Mouse (Mus musculus) forebrain, embryonic 13.5 days (tissue): ENCODE results near the gene Scube3. TPM values are rescaled to one million over a fixed set of nuclear protein-coding genes. Genes with fewer than 3 reads are reported as not detected.

Source experiments
- ATAC-seq: fragments of 200-750 bp; cut with Nextera tagmentation; 2 replicates; pipeline ENCODE4 v1.8.0; 2017
- H3K27ac ChIP-seq: fragments of 300-500 bp; sonication (generic); 2 replicates; pipeline ENCODE4 v1.5.1; 2015; ENCODE audit warnings: inconsistent platforms, mild to moderate bottlenecking, moderate library complexity
- H3K27me3 ChIP-seq: fragments of 300-500 bp; sonication (generic); 2 replicates; pipeline ENCODE4 v1.6.1; 2015; ENCODE audit warnings: mild to moderate bottlenecking, inconsistent platforms
- H3K36me3 ChIP-seq: fragments of 300-500 bp; sonication (generic); 2 replicates; pipeline ENCODE4 v1.6.1; 2015; ENCODE audit warnings: mild to moderate bottlenecking, inconsistent platforms; ENCODE audit not compliant: poor library complexity, severe bottlenecking
- H3K4me1 ChIP-seq: fragments of 300-500 bp; sonication (generic); 2 replicates; pipeline ENCODE4 v1.6.1; 2015; ENCODE audit warnings: inconsistent platforms
- H3K4me2 ChIP-seq: fragments of 300-500 bp; sonication (generic); 2 replicates; pipeline ENCODE4 v1.6.1; 2015; ENCODE audit warnings: inconsistent platforms, mild to moderate bottlenecking, moderate library complexity
- H3K4me3 ChIP-seq: fragments of 300-500 bp; sonication (generic); 2 replicates; pipeline ENCODE4 v1.5.1; 2015; ENCODE audit warnings: mild to moderate bottlenecking, inconsistent platforms
- H3K9ac ChIP-seq: fragments of 300-500 bp; sonication (generic); 2 replicates; pipeline ENCODE4 v1.6.1; 2015; ENCODE audit warnings: mild to moderate bottlenecking, inconsistent platforms
- H3K9me3 ChIP-seq: fragments of 300-500 bp; sonication (generic); replicated peaks from 2 replicates; pipeline ENCODE4 v1.6.1; 2016; ENCODE audit warnings: inconsistent platforms
- WGBS: fragments of 180-500 bp; shearing (Covaris S2); methylation state at CpG from one replicate; pipeline ENCODE4 v1.1.7; 2015; 5-methylcytosine and 5-hydroxymethylcytosine counted together
- polyA plus RNA-seq: library from polyadenylated mRNA; unstranded; fragments of >200 nt; fragmentation: Nextera tagmentation; extraction: Ambion mirVana; gene quantifications from 2 replicates; pipeline ENCODE4 v1.2.1, GENCODE M21; 2015

Gene Scube3
- polyA plus RNA-seq, 1 experiment from 2014 or later: 2.9 TPM

GRCm38 (mm10) chr17:28136266-28136665, 5.7 kb upstream of the Scube3 start:
- WGBS: 56% methylated on average over 5 of the region's 5 CpGs
- no peaks in the 10 kb centered on the region for H3K36me3 ChIP-seq
- no peak overlapping the region for H3K4me2 ChIP-seq
- H3K27ac ChIP-seq: no peak overlapping the region
- H3K4me1 ChIP-seq: peaks cover 23% of the 10 kb centered on the region
- H3K4me3 ChIP-seq: no peak overlapping the region
- ATAC-seq: no peak
- no peak overlapping the region for H3K9ac ChIP-seq
- peaks cover 10% of the 10 kb centered on the region for H3K27me3 ChIP-seq
- H3K9me3 ChIP-seq: no peaks in the 10 kb centered on the region

DNA sequence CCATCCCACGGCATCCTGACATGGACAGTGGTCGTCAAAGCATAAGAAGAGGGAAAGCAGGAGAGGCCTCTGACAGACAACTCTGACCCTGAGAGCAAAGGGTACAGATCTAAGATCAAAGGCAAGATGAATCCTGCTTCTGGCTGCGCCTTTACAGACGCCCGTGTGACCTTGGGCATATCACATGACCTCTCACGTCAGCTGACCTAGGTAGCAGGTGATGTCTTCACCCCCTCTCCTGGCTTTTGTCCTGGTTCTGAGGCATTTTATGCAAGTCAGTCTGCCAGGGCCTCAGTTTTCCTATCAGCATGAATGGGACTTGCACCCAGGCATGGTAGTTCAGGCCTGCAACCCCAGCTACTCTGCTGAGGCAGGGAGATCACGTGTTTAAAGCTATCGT, 3.9 kb upstream of the Scube3 start:
- ATAC-seq: no peak
- 88% methylated on average over 8 of the region's 8 CpGs for WGBS

GRCm38 (mm10) chr17:28138685-28139084, 3.3 kb upstream of the Scube3 start:
- WGBS: 78% methylated on average over 9 of the region's 9 CpGs
- Histone ChIP-seq H3K9ac (no peak overlapping the region), H3K27me3 (peaks cover 13% of the 10 kb centered on the region), H3K4me3 (no peak overlapping the region), H3K4me1 (peaks cover 35% of the 10 kb centered on the region), H3K9me3 (no peaks in the 10 kb centered on the region), H3K27ac (no peak overlapping the region), H3K4me2 (no peak overlapping the region), H3K36me3 (no peaks in the 10 kb centered on the region)
- ATAC-seq: no peak

More for the DNA sequence above, 3.9 kb upstream of the Scube3 start:
- no peak overlapping the region for H3K4me2 ChIP-seq
- H3K9me3 ChIP-seq: no peaks in the 10 kb centered on the region
- H3K27ac ChIP-seq: no peak overlapping the region
- H3K4me1 ChIP-seq: peaks cover 33% of the 10 kb centered on the region
- H3K27me3 ChIP-seq: peaks cover 10% of the 10 kb centered on the region
- H3K4me3 ChIP-seq: no peak overlapping the region
- H3K9ac ChIP-seq: no peak overlapping the region
- no peaks in the 10 kb centered on the region for H3K36me3 ChIP-seq

DNA sequence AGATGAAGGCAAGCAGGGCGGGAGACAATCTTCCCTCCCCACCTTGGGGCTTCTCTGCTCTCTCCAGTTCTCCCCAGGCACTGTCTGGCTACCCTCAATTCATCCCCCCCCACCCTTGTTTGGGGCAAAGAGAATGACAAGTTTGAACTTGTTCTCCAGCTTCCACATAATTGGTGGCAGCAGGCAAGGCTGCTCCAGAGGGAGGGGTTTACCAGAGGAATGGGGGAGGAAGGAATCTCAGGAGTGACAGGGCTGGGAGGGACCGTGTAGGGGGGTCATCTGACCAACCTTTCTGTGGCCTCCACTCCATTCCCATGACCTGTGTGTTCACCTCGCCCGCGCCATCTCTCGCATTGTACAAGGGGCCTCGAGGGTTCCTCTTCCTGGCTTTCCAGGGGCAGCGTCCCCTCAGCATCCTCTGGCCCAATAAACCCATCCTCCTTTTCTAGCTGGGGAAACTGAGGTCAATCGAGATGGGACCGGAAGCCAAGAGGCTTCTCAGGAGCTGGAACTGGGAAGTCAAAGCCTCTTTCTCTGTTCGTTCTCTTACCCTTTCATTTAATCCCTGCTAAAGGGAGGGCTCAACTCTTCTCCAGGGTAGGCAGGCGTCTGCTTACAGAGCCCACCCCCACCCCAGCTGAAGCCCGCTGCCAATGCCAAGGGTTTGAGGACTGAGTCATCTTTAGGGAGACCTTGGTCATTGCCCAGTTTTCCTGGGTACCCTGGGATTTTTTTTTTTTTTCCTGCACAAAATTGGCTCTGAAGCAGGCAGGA, 1.3 kb upstream of the Scube3 start:
- Histone ChIP-seq H3K4me2 (peak overlapping the region; percentile 89), H3K27me3 (peaks cover 15% of the 10 kb centered on the region), H3K36me3 (no peaks in the 10 kb centered on the region), H3K9ac (peak overlapping the region; percentile 86; the same call in 1 of the 2 replicates), H3K27ac (peak overlapping the region; percentile 88; the same call in 1 of the 2 replicates), H3K9me3 (no peaks in the 10 kb centered on the region), H3K4me1 (peaks cover 52% of the 10 kb centered on the region), H3K4me3 (no peak overlapping the region)
- 21% methylated on average over 13 of the region's 13 CpGs for WGBS
- no peak for ATAC-seq

DNA sequence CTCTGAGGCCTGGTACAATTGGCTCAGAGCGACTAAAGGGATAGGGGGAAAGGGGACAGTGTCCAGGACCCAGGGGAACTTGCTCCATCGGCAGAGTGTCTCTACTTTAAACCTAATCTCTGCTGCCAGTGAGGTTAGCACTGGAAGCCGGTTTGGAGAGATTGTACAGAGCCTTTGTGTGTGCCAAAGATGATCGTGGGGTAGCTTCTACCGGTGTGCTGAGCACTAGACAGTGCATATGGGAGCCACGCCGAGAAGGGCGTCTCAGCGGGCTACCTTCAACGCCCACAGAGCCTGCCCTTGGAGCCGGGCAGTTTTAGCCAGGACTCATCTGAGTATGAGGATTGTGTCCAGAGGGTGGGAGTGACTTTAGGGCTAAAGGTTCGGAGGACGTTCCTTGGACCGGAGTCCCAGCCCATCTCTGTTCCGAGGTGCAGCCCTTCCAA, 713 bp upstream of the Scube3 start:
- H3K4me1 ChIP-seq: peaks cover 55% of the 10 kb centered on the region
- H3K27ac ChIP-seq: peak overlapping the region; percentile 88
- no peaks in the 10 kb centered on the region for H3K9me3 ChIP-seq
- peak overlapping the region; percentile 86 for H3K9ac ChIP-seq
- 0 out of 2 replicates have a peak, but pooled peaks have one; percentile 11 for ATAC-seq
- WGBS: 3% methylated on average over 15 of the region's 15 CpGs
- no peaks in the 10 kb centered on the region for H3K36me3 ChIP-seq
- peak overlapping the region; percentile 71 for H3K4me3 ChIP-seq
- peak overlapping the region; percentile 89 for H3K4me2 ChIP-seq
- H3K27me3 ChIP-seq: peaks cover 15% of the 10 kb centered on the region

DNA sequence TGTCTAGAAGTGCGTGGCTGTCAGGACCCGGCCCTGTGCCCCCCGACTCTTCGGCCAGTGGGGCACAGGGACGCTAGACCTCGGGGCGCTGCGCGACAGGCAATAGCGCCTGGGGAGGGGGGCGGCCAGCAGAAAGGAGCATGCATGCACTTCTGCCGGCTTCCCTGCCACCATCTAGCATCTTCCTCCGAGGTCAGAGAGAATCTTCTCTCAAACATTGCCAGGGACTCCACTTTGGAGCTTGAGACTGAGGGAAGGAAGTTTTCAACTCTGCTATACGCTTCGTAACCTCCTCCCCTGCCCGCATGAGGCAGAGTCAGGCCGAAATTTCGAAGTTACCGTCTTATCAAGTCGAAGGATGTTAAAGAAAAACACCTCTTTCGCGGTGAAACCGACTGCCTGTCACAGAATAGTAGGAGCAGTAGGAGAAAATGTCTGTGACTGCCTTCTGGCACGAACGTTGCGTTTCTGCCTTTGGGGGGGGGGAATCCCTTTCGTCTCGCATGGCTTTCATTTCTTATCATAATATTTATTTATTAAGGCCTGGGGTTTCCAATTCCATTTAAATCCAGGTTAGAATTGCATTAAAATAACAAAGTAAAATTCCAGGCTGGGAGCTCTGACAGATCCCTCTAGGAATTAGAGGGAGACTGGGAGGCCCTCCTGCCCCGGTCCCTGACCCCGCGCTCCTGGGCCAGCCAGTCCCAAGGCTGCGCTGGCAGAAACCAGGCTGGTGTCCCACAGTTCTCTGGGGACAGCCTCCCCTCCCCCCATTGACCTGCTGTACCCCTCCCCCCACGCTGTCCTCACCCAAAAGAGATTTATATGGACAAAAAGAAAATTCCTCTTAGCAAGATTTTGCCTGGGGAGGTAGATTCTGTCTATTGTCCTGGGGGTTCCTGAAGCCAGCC, 1.0 kb downstream of the Scube3 start:
- Histone ChIP-seq H3K4me3 (peak overlapping the region; percentile 71), H3K9me3 (no peaks in the 10 kb centered on the region), H3K27me3 (peaks cover 15% of the 10 kb centered on the region), H3K9ac (peak overlapping the region; percentile 86), H3K27ac (peak overlapping the region; percentile 88), H3K4me2 (peak overlapping the region; percentile 89), H3K4me1 (peaks cover 66% of the 10 kb centered on the region), H3K36me3 (no peaks in the 10 kb centered on the region)
- 1% methylated on average over 32 of the region's 33 CpGs for WGBS
- ATAC-seq: peak; percentile 3; the same call in 1 of the 2 replicates

DNA sequence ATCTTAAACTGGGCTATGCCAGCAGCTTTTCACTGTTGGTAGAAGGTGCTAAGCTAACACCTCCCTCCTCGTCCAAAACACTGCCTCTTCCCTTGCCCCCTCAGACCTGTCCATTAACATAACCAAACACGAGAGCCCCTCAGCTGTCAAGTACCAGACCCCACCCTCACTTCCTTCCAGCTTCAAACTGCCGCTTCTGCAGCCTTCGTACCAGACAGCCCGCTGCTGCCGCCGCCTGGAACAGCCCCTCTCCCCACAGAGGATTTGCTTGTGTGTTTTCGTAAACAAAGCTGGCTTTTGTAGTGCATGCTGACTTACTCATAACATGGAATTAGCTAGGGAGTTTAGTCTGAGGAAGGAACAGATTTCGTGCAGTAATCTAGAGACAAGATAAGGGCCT, 1.8 kb downstream of the Scube3 start:
- H3K4me3 ChIP-seq: peak overlapping the region; percentile 71
- peaks cover 15% of the 10 kb centered on the region for H3K27me3 ChIP-seq
- H3K9ac ChIP-seq: peak overlapping the region; percentile 55; the same call in 1 of the 2 replicates
- peak overlapping the region; percentile 89 for H3K4me2 ChIP-seq
- whole genome bisulfite sequencing: 2% methylated on average over 9 of the region's 9 CpGs
- no peaks in the 10 kb centered on the region for H3K9me3 ChIP-seq
- no peak for ATAC-seq
- no peak overlapping the region for H3K27ac ChIP-seq
- no peaks in the 10 kb centered on the region for H3K36me3 ChIP-seq
- peaks cover 66% of the 10 kb centered on the region for H3K4me1 ChIP-seq

GRCm38 (mm10) chr17:28144241-28144640, 2.3 kb downstream of the Scube3 start:
- Histone ChIP-seq H3K9ac (peak overlapping the region; percentile 55), H3K36me3 (no peaks in the 10 kb centered on the region), H3K4me2 (peak overlapping the region; percentile 89), H3K9me3 (no peaks in the 10 kb centered on the region), H3K27ac (no peak overlapping the region), H3K4me3 (peak overlapping the region; percentile 71), H3K27me3 (peaks cover 15% of the 10 kb centered on the region), H3K4me1 (peaks cover 68% of the 10 kb centered on the region)
- WGBS: 11% methylated on average over 6 of the region's 6 CpGs
- no peak for ATAC-seq

DNA sequence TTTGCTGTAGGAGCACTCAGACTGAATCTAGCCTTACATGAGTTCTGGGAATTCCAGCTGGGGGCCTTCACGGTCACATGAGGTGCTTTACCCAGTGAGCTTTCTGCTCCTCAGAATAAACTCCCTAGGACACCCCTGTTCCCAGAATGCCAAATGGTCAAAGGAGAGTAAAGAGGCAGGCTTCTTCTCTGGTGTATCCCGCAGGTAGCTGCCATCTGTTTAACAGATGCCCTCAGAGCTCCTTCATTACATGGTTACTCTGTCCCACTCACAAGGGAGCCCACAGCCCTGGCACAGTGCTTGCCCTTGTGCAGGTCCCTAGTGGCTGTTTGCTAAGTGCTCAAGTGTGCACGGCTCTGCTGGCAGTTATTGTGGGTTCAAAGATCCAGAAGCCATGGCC, 6.3 kb downstream of the Scube3 start:
- Histone ChIP-seq H3K9ac (no peak overlapping the region), H3K9me3 (no peaks in the 10 kb centered on the region), H3K4me3 (no peak overlapping the region), H3K36me3 (peaks cover 1% of the 10 kb centered on the region; the same call in 1 of the 2 replicates), H3K27ac (no peak overlapping the region), H3K4me1 (peaks cover 50% of the 10 kb centered on the region), H3K27me3 (peaks cover 8% of the 10 kb centered on the region; the same call in 1 of the 2 replicates), H3K4me2 (no peak overlapping the region)
- no peak for ATAC-seq
- 83% methylated on average over 3 of the region's 3 CpGs for WGBS

DNA sequence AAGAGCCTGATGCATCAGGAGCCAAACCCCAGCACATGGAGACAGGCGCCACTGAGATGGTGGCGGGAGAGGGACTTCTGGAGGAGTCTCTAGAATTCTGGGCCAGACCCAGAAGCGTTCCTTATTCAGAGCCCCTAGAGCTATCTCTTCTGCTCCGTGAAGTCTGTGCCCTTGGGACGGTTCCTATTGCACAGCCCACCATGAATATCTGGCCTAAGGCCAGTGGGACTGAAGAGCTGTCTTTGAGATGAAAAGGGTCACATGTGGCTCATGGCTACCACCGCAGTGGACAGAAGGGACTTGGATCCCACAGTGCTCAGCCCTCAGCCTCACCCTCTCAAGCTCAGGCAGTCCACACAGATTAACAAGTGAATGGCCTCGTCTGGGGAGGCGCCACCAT, 7.8 kb downstream of the Scube3 start:
- peaks cover 6% of the 10 kb centered on the region; the same call in 1 of the 2 replicates for H3K36me3 ChIP-seq
- H3K9me3 ChIP-seq: no peaks in the 10 kb centered on the region
- H3K27ac ChIP-seq: no peak overlapping the region
- 62% methylated on average over 8 of the region's 8 CpGs for WGBS
- ATAC-seq: no peak
- H3K9ac ChIP-seq: no peak overlapping the region
- peaks cover 36% of the 10 kb centered on the region for H3K4me1 ChIP-seq
- H3K27me3 ChIP-seq: no peaks in the 10 kb centered on the region
- H3K4me3 ChIP-seq: no peak overlapping the region
- H3K4me2 ChIP-seq: no peak overlapping the region

- H3K27me3 ChIP-seq: no peaks in the 10 kb centered on the region
- no peak overlapping the region for H3K4me2 ChIP-seq
- ATAC-seq: no peak
- H3K9ac ChIP-seq: no peak overlapping the region
- H3K27ac ChIP-seq: no peak overlapping the region
- peaks cover 11% of the 10 kb centered on the region; the same call in 1 of the 2 replicates for H3K36me3 ChIP-seq
- 71% methylated on average over 12 of the region's 12 CpGs for WGBS
- no peaks in the 10 kb centered on the region for H3K9me3 ChIP-seq
- H3K4me3 ChIP-seq: no peak overlapping the region
- peaks cover 30% of the 10 kb centered on the region for H3K4me1 ChIP-seq
These were observed 8.5 kb downstream of the Scube3 start for GRCm38 (mm10) chr17:28150456-28150855.

DNA sequence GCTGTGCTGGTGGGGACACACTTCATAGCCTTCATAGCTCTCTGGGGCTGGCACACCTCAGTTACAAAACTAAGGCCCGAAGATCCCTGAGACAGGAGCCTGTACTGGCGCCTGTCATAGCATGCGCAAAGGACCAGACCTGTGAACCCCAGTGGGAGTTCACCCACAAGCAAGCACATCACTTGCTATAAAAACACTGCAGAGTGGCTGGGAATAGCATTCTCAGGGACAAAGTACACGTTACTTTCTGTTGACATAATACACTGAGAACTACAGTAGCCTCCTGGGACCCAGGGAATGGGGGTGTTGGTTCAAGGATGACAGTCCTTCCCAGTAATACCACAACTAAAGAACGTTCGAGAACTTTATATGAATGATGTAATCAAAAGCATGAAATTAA, 11.2 kb downstream of the Scube3 start:
- ATAC-seq: no peak
- H3K9me3 ChIP-seq: no peaks in the 10 kb centered on the region
- H3K27ac ChIP-seq: no peak overlapping the region
- no peak overlapping the region for H3K9ac ChIP-seq
- H3K27me3 ChIP-seq: no peaks in the 10 kb centered on the region
- peaks cover 14% of the 10 kb centered on the region for H3K36me3 ChIP-seq
- WGBS: 85% methylated on average over 6 of the region's 6 CpGs
- peaks cover 10% of the 10 kb centered on the region for H3K4me1 ChIP-seq
- no peak overlapping the region for H3K4me2 ChIP-seq
- H3K4me3 ChIP-seq: no peak overlapping the region
